Mouse (Mus musculus) adrenal gland, adult (tissue): Measurements from ENCODE around the gene Anks1.
"Not testable (repeated sequence)": the region's sequence is repeated elsewhere in the genome, so short reads cannot be mapped to it uniquely, and the experiment has no call there.

Experiments used
- DNase-seq, 2 experiments: peaks; one replicate each; pipeline ENCODE4 v3.0.0; 2022 to 2023; ENCODE audit warnings: low spot score in 1 of 2; ENCODE audit not compliant: inconsistent age in 2 of 2

Gene Anks1

GRCm38 (mm10) chr17:27994001-27994944, 85.2 kb downstream of the Anks1 start:
- no peak for DNase-seq

- DNase-seq, result no peak
Observed at GRCm38 (mm10) chr17:27996320-27996719, 87.2 kb downstream of the Anks1 start.

GRCm38 (mm10) chr17:27997212-27997611, 88.1 kb downstream of the Anks1 start:
- no peak for DNase-seq

GRCm38 (mm10) chr17:27999683-28000273, 90.7 kb downstream of the Anks1 start:
- not testable (repeated sequence) for DNase-seq

GRCm38 (mm10) chr17:28000389-28000788, 91.3 kb downstream of the Anks1 start:
- no peak for DNase-seq

- DNase-seq, result peak in 1 of 2 experiments; percentile 70
Observed at GRCm38 (mm10) chr17:28000851-28001250, 91.7 kb downstream of the Anks1 start.

GRCm38 (mm10) chr17:28005393-28005792, 96.3 kb downstream of the Anks1 start:
- no peak for DNase-seq

GRCm38 (mm10) chr17:28006208-28006607, 97.1 kb downstream of the Anks1 start:
- DNase-seq, result peak in 1 of 2 experiments; percentile 30

GRCm38 (mm10) chr17:28006611-28007010, 97.5 kb downstream of the Anks1 start:
- peak in 1 of 2 experiments; percentile 53 for DNase-seq

GRCm38 (mm10) chr17:28007179-28007811, 98.2 kb downstream of the Anks1 start:
- DNase-seq, result peak; percentile 58 to 83

GRCm38 (mm10) chr17:28007857-28008564, 98.9 kb downstream of the Anks1 start:
- peak in 1 of 2 experiments; percentile 64 for DNase-seq

GRCm38 (mm10) chr17:28008565-28008981, 99.5 kb downstream of the Anks1 start:
- DNase-seq, result peak in 1 of 2 experiments; percentile 53

GRCm38 (mm10) chr17:28009066-28009715, 100.1 kb downstream of the Anks1 start:
- peak in 1 of 2 experiments; percentile 59 for DNase-seq

- DNase-seq, result peak; percentile 81 to 89
Observed at GRCm38 (mm10) chr17:28009716-28010114, 100.6 kb downstream of the Anks1 start.

GRCm38 (mm10) chr17:28010925-28011324, 101.8 kb downstream of the Anks1 start:
- peak in 1 of 2 experiments; percentile 35 for DNase-seq

- no peak for DNase-seq
Observed at GRCm38 (mm10) chr17:28012851-28013250, 103.7 kb downstream of the Anks1 start.

- DNase-seq, result peak; percentile 67 to 83
Observed at GRCm38 (mm10) chr17:28013259-28013875, 104.3 kb downstream of the Anks1 start.

GRCm38 (mm10) chr17:28014449-28014848, 105.3 kb downstream of the Anks1 start:
- DNase-seq, result no peak

- DNase-seq, result no peak
Observed at GRCm38 (mm10) chr17:28015068-28015730, 106.1 kb downstream of the Anks1 start.
